ENCODE assay signal across 18 mouse cellular contexts in genomic region chr10:27635721-27636120, GRCm38 (mm10).
"Had no signal": no experiment of that assay in that cellular context is flagged by ENCODE, and none has a peak within 500 bp of the region (broad histone marks: within the 10 kb centered on the region; RNA-seq: fewer than 3 reads in every experiment).

No protein-coding gene starts in this region.

- H3K27me3 ChIP-seq: midbrain, embryonic 12.5 days; neural tube, embryonic 13.5 days; neural tube, embryonic 15.5 days had no signal

- DNase-seq: lung, adult 18-20 months; lung, embryonic 14.5 days; lung, postnatal 10 days; lung, postnatal 4 days; midbrain, embryonic 14.5 days; right cerebral cortex, adult 18-20 months; right cerebral cortex, postnatal 25 days; right cerebral cortex, postnatal 4 days; spleen, adult 18-20 months; thymus, adult 18-20 months; thymus, postnatal 14 days; thymus, postnatal 36 days had no signal

- H3K4me1 ChIP-seq: midbrain, embryonic 10.5 days; midbrain, embryonic 12.5 days; neural tube, embryonic 13.5 days; neural tube, embryonic 15.5 days had no signal

- H3K9me3 ChIP-seq: midbrain, embryonic 10.5 days; midbrain, embryonic 12.5 days; neural tube, embryonic 13.5 days; neural tube, embryonic 15.5 days had no signal

- H3K4me3 ChIP-seq: midbrain, embryonic 10.5 days; midbrain, embryonic 12.5 days; myocyte; neural tube, embryonic 13.5 days; neural tube, embryonic 15.5 days had no signal

- ATAC-seq: midbrain, embryonic 16.5 days had no signal

- H3K27ac ChIP-seq: midbrain, embryonic 10.5 days; midbrain, embryonic 12.5 days; neural tube, embryonic 13.5 days; neural tube, embryonic 15.5 days had no signal

- H3K9ac ChIP-seq: lung, embryonic 14.5 days; midbrain, embryonic 12.5 days; neural tube, embryonic 13.5 days; neural tube, embryonic 15.5 days had no signal

- H3K36me3 ChIP-seq: midbrain, embryonic 10.5 days; midbrain, embryonic 12.5 days; neural tube, embryonic 13.5 days; neural tube, embryonic 15.5 days had no signal

- H3K4me2 ChIP-seq: lung, embryonic 14.5 days; midbrain, embryonic 12.5 days; neural tube, embryonic 13.5 days; neural tube, embryonic 15.5 days had no signal
